Comparison of ENCODE assay signal across 8 mouse cellular contexts in genomic region chr5:65435363-65435805, GRCm38 (mm10). TPM values are rescaled to one million over a fixed set of nuclear protein-coding genes. Genes with fewer than 3 reads are reported as not detected.
DNase-seq lines count a peak whose midpoint lies in the region; ATAC-seq and TF ChIP-seq lines count a peak whose summit lies in the region.

No protein-coding gene starts in this region.

- no peak for TF ChIP-seq CTCF in layer of hippocampus, adult 2 months (conservative IDR thresholded peaks at IDR 0.05)
- no peak for TF ChIP-seq CTCF in bone marrow, adult 2 months (IDR thresholded peaks at IDR 0.05; ENCODE audit: control insufficient read depth, insufficient read depth, low read length)

- peak overlapping the region; percentile 95 for H3K4me3 ChIP-seq in layer of hippocampus, adult 2 months
- peak overlapping the region; percentile 91 for H3K4me3 ChIP-seq in bone marrow, adult 2 months (replicated peaks; ENCODE audit: control insufficient read depth, low read depth, low read length)
- peak overlapping the region; percentile 82 for H3K4me3 ChIP-seq in hindbrain, embryonic 11.5 days (ENCODE audit: low read depth, low read length)
- peak overlapping the region; percentile 60 for H3K4me3 ChIP-seq in midbrain, embryonic 11.5 days (ENCODE audit: low read depth, low read length)

- H3K4me1 ChIP-seq in bone marrow, adult 2 months (ENCODE audit: control insufficient read depth, insufficient read depth, low read length) = no peaks in the 10 kb centered on the region
- H3K4me1 ChIP-seq in hindbrain, embryonic 11.5 days (replicated peaks; ENCODE audit: control insufficient read depth, insufficient read depth, low read length) = no peaks in the 10 kb centered on the region
- H3K4me1 ChIP-seq in midbrain, embryonic 11.5 days (ENCODE audit: control insufficient read depth, insufficient read depth, low read length) = peaks cover 3% of the 10 kb centered on the region; the same call in 1 of the 2 replicates

- H3K36me3 ChIP-seq in hindbrain, embryonic 11.5 days (ENCODE audit: control insufficient read depth, insufficient read depth, low read length) = no peaks in the 10 kb centered on the region
- no peaks in the 10 kb centered on the region for H3K36me3 ChIP-seq in midbrain, embryonic 11.5 days (ENCODE audit: control insufficient read depth, insufficient read depth, low read length)

- peak overlapping the region; percentile 72 for H3K4me2 ChIP-seq in hindbrain, embryonic 11.5 days (replicated peaks; ENCODE audit: low read depth, low read length)
- peak overlapping the region; percentile 52 for H3K4me2 ChIP-seq in midbrain, embryonic 11.5 days

- peak overlapping the region; percentile 83 for H3K9ac ChIP-seq in hindbrain, embryonic 11.5 days (ENCODE audit: low read depth, low read length)
- peak overlapping the region; percentile 69 for H3K9ac ChIP-seq in midbrain, embryonic 11.5 days (ENCODE audit: low read length)

- H3K9me3 ChIP-seq in hindbrain, embryonic 11.5 days (ENCODE audit: control insufficient read depth, low read length) = no peaks in the 10 kb centered on the region
- no peaks in the 10 kb centered on the region for H3K9me3 ChIP-seq in midbrain, embryonic 11.5 days (ENCODE audit: control insufficient read depth, low read length)

- no peaks in the 10 kb centered on the region for H3K27me3 ChIP-seq in hindbrain, embryonic 11.5 days (ENCODE audit: control insufficient read depth, insufficient read depth, low read length)
- H3K27me3 ChIP-seq in midbrain, embryonic 11.5 days (ENCODE audit: control insufficient read depth, insufficient read depth, low read length) = no peaks in the 10 kb centered on the region

- H3K27ac ChIP-seq in layer of hippocampus, adult 2 months = peak overlapping the region; percentile 93
- H3K27ac ChIP-seq in bone marrow, adult 2 months (ENCODE audit: control insufficient read depth, insufficient read depth, low read depth, low read length, poor library complexity) = peak overlapping the region; percentile 74
- H3K27ac ChIP-seq in hindbrain, embryonic 11.5 days (ENCODE audit: low read depth, low read length) = peak overlapping the region; percentile 71; the same call in 1 of the 2 replicates
- no peak overlapping the region for H3K27ac ChIP-seq in midbrain, embryonic 11.5 days (ENCODE audit: low read depth, low read length)

- DNase-seq in layer of hippocampus, adult 2 months (ENCODE audit: low spot score in 2 of 2) = no peak
- no peak for DNase-seq in layer of hippocampus, adult 9-10 months (ENCODE audit: low spot score)
- no peak for DNase-seq in hindbrain, embryonic 11.5 days (ENCODE audit: low spot score)
- DNase-seq in midbrain, embryonic 11.5 days (ENCODE audit: low spot score, missing footprints) = peak; percentile 94
- no peak for DNase-seq in natural killer cell, adult 2 months (ENCODE audit: low spot score in 2 of 2)
- DNase-seq in adrenal gland, adult 2 months = no peak

- under 1% methylated on average over 47 of the region's 47 CpGs for WGBS in bone marrow, adult 2 months
- 0% methylated on average over 41 of the region's 47 CpGs for WGBS in hindbrain, embryonic 11.5 days
- under 1% methylated on average over 47 of the region's 47 CpGs for WGBS in midbrain, embryonic 11.5 days

- no peak for ATAC-seq in hindbrain, embryonic 11.5 days (ENCODE audit: low FRiP score)
- no peak for ATAC-seq in midbrain, embryonic 11.5 days (ENCODE audit: low FRiP score)
- ATAC-seq in frontal cortex, adult (ENCODE audit: low TSS enrichment) = no peak; the same call in 1 of the 2 replicates

- no peak for TF ChIP-seq POLR2A in bone marrow, adult 2 months (IDR thresholded peaks at IDR 0.05; ENCODE audit: borderline replicate concordance, control insufficient read depth, low read depth, low read length)

RNA-seq across cellular contexts. Expression of gene Ugdh, which starts 0.4 kb away (rescaled TPM):
- 10 to 100 TPM; 31.8 to 32.7 TPM for total RNA-seq in layer of hippocampus, adult 2 months (2021)
- polyA plus RNA-seq in bone marrow, adult 2 months (2011; ENCODE audit: insufficient read depth, insufficient read length, low replicate concordance, missing spikeins) = 7.7 and 14.3 TPM in 2 replicates
- polyA plus RNA-seq in hindbrain, embryonic 11.5 days (2014; fragmentation: Nextera tagmentation; extraction: Ambion mirVana) = 69.0 and 70.3 TPM in 2 replicates
- 55.0 and 63.3 TPM in 2 replicates for polyA plus RNA-seq in midbrain, embryonic 11.5 days (2014; fragmentation: Nextera tagmentation; extraction: Ambion mirVana)
- total RNA-seq in adrenal gland, adult 2 months (2021) = 10 to 100 TPM; 71.8 to 82.5 TPM
- 5.7 and 5.9 TPM in 2 replicates for polyA plus RNA-seq in adrenal gland, adult 2 months (2012; rRNA removed)

RNA-seq across cellular contexts. Expression of gene Lias, which starts 44.1 kb away (rescaled TPM):
- total RNA-seq in layer of hippocampus, adult 2 months (2021) = 10 to 100 TPM; 33.6 to 37.3 TPM
- polyA plus RNA-seq in bone marrow, adult 2 months (2011; ENCODE audit: insufficient read depth, insufficient read length, low replicate concordance, missing spikeins) = 20.0 and 25.3 TPM in 2 replicates
- polyA plus RNA-seq in hindbrain, embryonic 11.5 days (2014; fragmentation: Nextera tagmentation; extraction: Ambion mirVana) = 64.7 and 66.5 TPM in 2 replicates
- polyA plus RNA-seq in midbrain, embryonic 11.5 days (2014; fragmentation: Nextera tagmentation; extraction: Ambion mirVana) = 67.4 and 67.8 TPM in 2 replicates
- total RNA-seq in adrenal gland, adult 2 months (2021) = 10 to 100 TPM; 46.0 to 62.3 TPM
- polyA plus RNA-seq in adrenal gland, adult 2 months (2012; rRNA removed) = 4.9 and 5.2 TPM in 2 replicates

RNA-seq across cellular contexts. Expression of gene Rpl9, which starts 44.1 kb away (rescaled TPM):
- 100 to 1,000 TPM; 705 to 728 TPM for total RNA-seq in layer of hippocampus, adult 2 months (2021)
- 317 and 324 TPM in 2 replicates for polyA plus RNA-seq in bone marrow, adult 2 months (2011; ENCODE audit: insufficient read depth, insufficient read length, low replicate concordance, missing spikeins)
- 894 and 900 TPM in 2 replicates for polyA plus RNA-seq in hindbrain, embryonic 11.5 days (2014; fragmentation: Nextera tagmentation; extraction: Ambion mirVana)
- 896 and 929 TPM in 2 replicates for polyA plus RNA-seq in midbrain, embryonic 11.5 days (2014; fragmentation: Nextera tagmentation; extraction: Ambion mirVana)
- 1,000 to 10,000 TPM in 1 of 2 experiments, 100 to 1,000 TPM in 1; 692 to 1,124 TPM for total RNA-seq in adrenal gland, adult 2 months (2021)
- polyA plus RNA-seq in adrenal gland, adult 2 months (2012; rRNA removed) = 22.2 and 28.6 TPM in 2 replicates

RNA-seq across cellular contexts. Expression of gene Gm43552, which starts 57.2 kb away (rescaled TPM):
- total RNA-seq in layer of hippocampus, adult 2 months (2021) = 1 to 10 TPM; 4.4 to 5.7 TPM
- not detected in 2 replicates for polyA plus RNA-seq in bone marrow, adult 2 months (2011; ENCODE audit: insufficient read depth, insufficient read length, low replicate concordance, missing spikeins)
- polyA plus RNA-seq in hindbrain, embryonic 11.5 days (2014; fragmentation: Nextera tagmentation; extraction: Ambion mirVana) = 1.3 TPM in 1 of 2 replicates, not detected in the other
- polyA plus RNA-seq in midbrain, embryonic 11.5 days (2014; fragmentation: Nextera tagmentation; extraction: Ambion mirVana) = not detected in 2 replicates
- total RNA-seq in adrenal gland, adult 2 months (2021) = 1 to 10 TPM in 1 of 2 experiments, not detected in 1; 1.2 TPM
- polyA plus RNA-seq in adrenal gland, adult 2 months (2012; rRNA removed) = 8.3 TPM in 1 of 2 replicates, not detected in the other

Comparison
In these comparisons a context has a peak if more than half of its experiments do, and no peak if none do; other contexts are left out.
1. RNA of gene Rpl9, which starts 44.1 kb away (polyA plus RNA-seq): 896 to 929 TPM in midbrain, embryonic 11.5 days, 894 to 900 TPM in hindbrain, embryonic 11.5 days and 317 to 324 TPM in bone marrow, adult 2 months; 22.2 to 28.6 TPM in adrenal gland, adult 2 months; every median in the first group is over 10 times any median in the second.
2. Peak in every context shown above with its lines, with median percentiles within 50 percentile points of each other: H3K4me3 ChIP-seq.